Mouse (Mus musculus): ENCODE measurements around the gene Tgfbr3.

Gene Tgfbr3

GRCm38 (mm10) chr5:107074350-107074749 lies 215.1 kb downstream of the Tgfbr3 start:
- no peak for DNase-seq

- no peak for DNase-seq
Observed at GRCm38 (mm10) chr5:107073536-107073935, 215.9 kb downstream of the Tgfbr3 start.

- DNase-seq: no peak
Observed at GRCm38 (mm10) chr5:107068146-107068545, 221.3 kb downstream of the Tgfbr3 start.

GRCm38 (mm10) chr5:107067531-107067930 lies 221.9 kb downstream of the Tgfbr3 start:
- no peak for DNase-seq

GRCm38 (mm10) chr5:107064922-107065321 lies 224.5 kb downstream of the Tgfbr3 start:
- DNase-seq: no peak

GRCm38 (mm10) chr5:107062229-107062852 lies 227.1 kb downstream of the Tgfbr3 start:
- DNase-seq: no peak

GRCm38 (mm10) chr5:107059514-107059913 lies 229.9 kb downstream of the Tgfbr3 start:
- no peak for DNase-seq

GRCm38 (mm10) chr5:107058642-107059041 lies 230.8 kb downstream of the Tgfbr3 start:
- DNase-seq: no peak

Data from lung, postnatal 36 days (tissue).